Mouse (Mus musculus): ENCODE measurements at regions not wholly inside any gene's neighbourhood (a gene's known extent, or its start where the extent isn't known, plus 50 kb on each side); places are given as distances from the start of the nearest gene placed in this dataset.

- H3K9ac ChIP-seq (ENCODE audit: low read depth, low read length), result no peak overlapping the region
- no peak overlapping the region for H3K27ac ChIP-seq
- H3K27me3 ChIP-seq (ENCODE audit: control insufficient read depth, insufficient read depth, low read length), result no peaks in the 10 kb centered on the region
- 77% methylated on average over 6 of the region's 6 CpGs for WGBS
- no peaks in the 10 kb centered on the region for H3K79me2 ChIP-seq (replicated peaks; ENCODE audit: control insufficient read depth, insufficient read depth, low read length)
- DNase-seq, result no peak
- no peaks in the 10 kb centered on the region for H3K4me1 ChIP-seq (ENCODE audit: control insufficient read depth, insufficient read depth, low read length)
- intact Hi-C loops (cut with DNase I), result no loop called here
- H3K36me3 ChIP-seq (ENCODE audit: control insufficient read depth, insufficient read depth, low read length), result no peaks in the 10 kb centered on the region
- no peak overlapping the region for H3K4me3 ChIP-seq
- TF ChIP-seq EP300 (IDR thresholded peaks at IDR 0.05; ENCODE audit: insufficient read depth, low read depth, low read length), result no peak
- no peak for TF ChIP-seq POLR2A (IDR thresholded peaks at IDR 0.05; ENCODE audit: insufficient read depth, low read depth, low read length)
- no peak for TF ChIP-seq CTCF (IDR thresholded peaks at IDR 0.05)
These were observed 189.2 kb upstream of the Ipo5 start for GRCm38 (mm10) chr14:120721593-120722461.

DNA sequence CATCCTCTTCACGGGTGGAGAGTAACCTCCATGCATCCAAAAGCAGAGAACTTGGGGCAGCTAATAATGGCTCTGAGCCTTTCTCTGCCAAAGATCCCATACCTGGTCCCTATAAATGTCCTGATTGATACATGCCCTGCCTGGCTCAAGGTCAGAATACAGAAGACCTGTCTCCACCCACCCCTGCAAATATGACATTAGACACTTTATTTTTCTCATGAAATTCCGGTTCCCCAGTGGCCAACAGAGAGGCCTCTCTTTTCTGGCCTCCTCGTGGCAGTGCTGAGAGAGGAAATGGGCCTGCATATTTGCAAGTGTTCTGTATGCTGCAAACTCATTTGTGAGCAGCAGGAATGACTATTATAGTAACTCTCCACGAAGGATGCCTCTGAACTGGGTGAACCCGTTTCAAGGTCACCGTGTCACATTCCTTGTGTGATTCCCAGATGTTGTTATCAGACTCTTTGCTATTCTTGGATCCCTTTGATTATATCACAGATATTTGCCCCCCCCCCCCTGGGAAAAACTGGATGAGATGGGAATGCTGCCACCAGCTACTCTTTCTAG lies 188.4 kb upstream of the Ipo5 start:
- Histone ChIP-seq H3K27ac (no peak overlapping the region), H3K4me1 (ENCODE audit: control insufficient read depth, insufficient read depth, low read length) (no peaks in the 10 kb centered on the region), H3K36me3 (ENCODE audit: control insufficient read depth, insufficient read depth, low read length) (no peaks in the 10 kb centered on the region), H3K4me3 (no peak overlapping the region), H3K79me2 (replicated peaks; ENCODE audit: control insufficient read depth, insufficient read depth, low read length) (no peaks in the 10 kb centered on the region), H3K27me3 (ENCODE audit: control insufficient read depth, insufficient read depth, low read length) (no peaks in the 10 kb centered on the region), H3K9ac (ENCODE audit: low read depth, low read length) (no peak overlapping the region)
- no peak for TF ChIP-seq CTCF (IDR thresholded peaks at IDR 0.05)
- TF ChIP-seq EP300 (IDR thresholded peaks at IDR 0.05; ENCODE audit: insufficient read depth, low read depth, low read length), result no peak
- no peak for TF ChIP-seq POLR2A (IDR thresholded peaks at IDR 0.05; ENCODE audit: insufficient read depth, low read depth, low read length)
- WGBS, result 33% methylated on average over 6 of the region's 6 CpGs
- no peak for DNase-seq
- intact Hi-C loops (cut with DNase I), result no loop called here

DNA sequence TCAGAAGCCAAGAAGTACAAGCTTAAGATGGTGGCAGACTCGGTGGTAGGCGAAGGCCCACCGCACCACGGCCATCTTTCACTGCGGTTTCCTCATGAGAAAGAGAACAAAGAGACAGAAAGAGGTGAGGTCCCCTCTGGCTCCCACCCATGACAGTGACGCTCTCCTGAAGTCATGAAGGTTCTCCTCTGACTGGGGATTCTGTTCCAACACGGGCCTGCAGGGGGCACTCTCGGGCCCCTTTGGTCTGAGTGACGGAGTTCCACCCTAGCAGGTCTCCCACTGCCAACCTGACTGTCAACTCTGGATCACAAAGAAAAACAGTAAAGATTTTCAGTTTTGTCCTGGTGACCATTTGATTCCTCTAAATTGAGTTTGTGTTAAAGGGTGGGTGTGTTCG lies 182.9 kb upstream of the Ipo5 start:
- DNase-seq, result no peak
- intact Hi-C loops (cut with DNase I), result no loop called here
- no peaks in the 10 kb centered on the region for H3K4me1 ChIP-seq (ENCODE audit: control insufficient read depth, insufficient read depth, low read length)
- H3K27ac ChIP-seq, result no peak overlapping the region
- no peak overlapping the region for H3K4me3 ChIP-seq
- WGBS, result 85% methylated on average over 10 of the region's 10 CpGs
- no peaks in the 10 kb centered on the region for H3K36me3 ChIP-seq (ENCODE audit: control insufficient read depth, insufficient read depth, low read length)
- H3K79me2 ChIP-seq (replicated peaks; ENCODE audit: control insufficient read depth, insufficient read depth, low read length), result no peaks in the 10 kb centered on the region
- TF ChIP-seq EP300 (IDR thresholded peaks at IDR 0.05; ENCODE audit: insufficient read depth, low read depth, low read length), result no peak
- H3K9ac ChIP-seq (ENCODE audit: low read depth, low read length), result no peak overlapping the region
- H3K27me3 ChIP-seq (ENCODE audit: control insufficient read depth, insufficient read depth, low read length), result no peaks in the 10 kb centered on the region

DNA sequence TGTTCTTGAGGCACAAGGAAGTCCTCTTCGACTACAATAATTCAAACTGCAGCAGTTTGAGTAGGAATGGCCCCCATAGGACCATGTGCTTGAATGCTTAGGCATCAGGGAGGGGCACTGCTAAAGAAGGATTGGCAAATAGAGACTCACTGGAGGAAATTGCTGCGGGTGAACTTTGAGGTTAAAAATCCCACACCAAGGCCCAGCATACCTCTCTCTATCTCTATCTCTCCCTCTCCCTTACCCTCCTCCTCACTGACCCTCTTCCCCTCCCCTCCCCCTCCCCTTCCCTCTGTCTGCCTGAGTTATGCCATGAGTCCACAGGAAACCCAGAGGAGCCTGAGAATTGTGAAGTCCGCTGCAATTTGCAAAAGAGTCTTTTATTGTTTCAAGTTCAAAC lies 180.8 kb upstream of the Ipo5 start:
- H3K4me3 ChIP-seq, result no peak overlapping the region
- TF ChIP-seq EP300 (IDR thresholded peaks at IDR 0.05; ENCODE audit: insufficient read depth, low read depth, low read length), result no peak
- no peak for TF ChIP-seq CTCF (IDR thresholded peaks at IDR 0.05)
- TF ChIP-seq POLR2A (IDR thresholded peaks at IDR 0.05; ENCODE audit: insufficient read depth, low read depth, low read length), result no peak
- WGBS, result 28% methylated on average over 3 of the region's 3 CpGs

GRCm38 (mm10) chr14:120731679-120732281 lies 179.2 kb upstream of the Ipo5 start:
- WGBS, result 63% methylated on average over 7 of the region's 7 CpGs
- Histone ChIP-seq H3K79me2 (replicated peaks; ENCODE audit: control insufficient read depth, insufficient read depth, low read length) (no peaks in the 10 kb centered on the region), H3K36me3 (ENCODE audit: control insufficient read depth, insufficient read depth, low read length) (no peaks in the 10 kb centered on the region), H3K9ac (ENCODE audit: low read depth, low read length) (no peak overlapping the region), H3K4me1 (ENCODE audit: control insufficient read depth, insufficient read depth, low read length) (no peaks in the 10 kb centered on the region), H3K27ac (no peak overlapping the region), H3K4me3 (no peak overlapping the region), H3K27me3 (ENCODE audit: control insufficient read depth, insufficient read depth, low read length) (no peaks in the 10 kb centered on the region)
- intact Hi-C loops (cut with DNase I), result no loop called here
- TF ChIP-seq EP300 (IDR thresholded peaks at IDR 0.05; ENCODE audit: insufficient read depth, low read depth, low read length), result no peak
- no peak for TF ChIP-seq CTCF (IDR thresholded peaks at IDR 0.05)
- no peak for TF ChIP-seq POLR2A (IDR thresholded peaks at IDR 0.05; ENCODE audit: insufficient read depth, low read depth, low read length)
- DNase-seq, result no peak

More for the DNA sequence above, 180.8 kb upstream of the Ipo5 start:
- H3K79me2 ChIP-seq (replicated peaks; ENCODE audit: control insufficient read depth, insufficient read depth, low read length), result no peaks in the 10 kb centered on the region
- H3K27me3 ChIP-seq (ENCODE audit: control insufficient read depth, insufficient read depth, low read length), result no peaks in the 10 kb centered on the region
- intact Hi-C loops (cut with DNase I), result no loop called here
- H3K4me1 ChIP-seq (ENCODE audit: control insufficient read depth, insufficient read depth, low read length), result no peaks in the 10 kb centered on the region
- H3K27ac ChIP-seq, result no peak overlapping the region
- no peak overlapping the region for H3K9ac ChIP-seq (ENCODE audit: low read depth, low read length)
- H3K36me3 ChIP-seq (ENCODE audit: control insufficient read depth, insufficient read depth, low read length), result no peaks in the 10 kb centered on the region
- DNase-seq, result no peak

All from heart, adult 2 months (tissue).